Mouse (Mus musculus) megakaryocyte, embryonic 14.5 days (primary cell): ENCODE data around the gene Cops8.

Experiments
- FLI1 ChIP-seq: IDR thresholded peaks from 2 replicates; pipeline ENCODE4 v1.6.1; 2012; ENCODE audit warnings: low read length, inconsistent platforms, mixed read lengths
- GATA1 ChIP-seq: IDR thresholded peaks from 3 replicates; pipeline ENCODE4 v1.6.1; 2012; ENCODE audit warnings: mixed read lengths, low read length, inconsistent platforms, borderline replicate concordance

GRCm38 (mm10) chr1:90658581-90658980 lies 55.8 kb downstream of the Cops8 start:
- TF ChIP-seq GATA1: no peak
- TF ChIP-seq FLI1: no peak
